Mouse (Mus musculus): Measurements from ENCODE around the gene Foxj1. TPM values are rescaled to one million over a fixed set of nuclear protein-coding genes. Genes with fewer than 3 reads are reported as not detected.
"Not testable (repeated sequence)": the region's sequence is repeated elsewhere in the genome, so short reads cannot be mapped to it uniquely, and the experiment has no call there.

Gene Foxj1
- 10.0 and 10.1 TPM in 2 replicates for polyA plus RNA-seq (2014; fragmentation: Nextera tagmentation; extraction: Ambion mirVana)

DNA sequence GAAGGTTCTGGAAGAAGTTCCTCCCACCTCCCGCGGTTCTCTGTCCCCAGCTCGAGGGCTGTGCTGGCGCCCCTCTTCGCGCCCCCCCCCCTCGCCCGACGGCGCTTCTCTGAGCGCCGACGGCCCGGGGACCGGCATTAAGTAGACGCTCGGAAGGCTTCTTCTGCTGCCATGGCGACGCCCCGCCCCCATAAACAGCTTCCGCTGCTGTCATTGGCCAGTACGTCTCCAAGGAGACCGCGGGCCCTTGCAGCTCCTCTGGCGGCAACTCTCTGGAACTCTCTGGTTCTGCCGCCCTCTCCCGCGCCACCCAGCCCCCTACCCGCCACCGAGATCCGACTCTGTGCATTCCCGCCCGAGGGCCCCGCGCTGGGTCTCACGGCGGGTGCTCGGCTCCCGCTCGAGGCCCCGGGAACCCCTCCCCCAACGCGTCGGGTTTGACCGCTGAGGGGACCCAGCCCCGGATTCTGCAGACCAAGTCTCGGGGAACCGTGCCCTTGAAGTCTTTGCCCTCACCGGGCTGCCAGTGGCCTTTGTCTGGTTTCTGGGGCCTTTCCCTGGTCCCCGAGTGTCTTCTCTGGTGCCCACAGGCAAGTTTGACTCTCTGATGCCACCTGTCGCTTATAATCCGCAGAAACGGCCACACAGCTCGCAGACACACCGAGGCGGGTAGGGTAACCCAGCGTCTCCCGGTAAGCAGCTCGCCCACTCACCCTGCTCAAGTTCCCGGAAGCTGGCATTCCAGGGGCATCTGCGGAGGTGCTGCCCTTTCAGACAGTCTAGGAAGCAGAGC is at the start of gene Foxj1:
TSS of gene Foxj1 (minus strand) at position 156 of the 793 bp plus-strand sequence.
- Histone ChIP-seq H3K9me3 (ENCODE audit: control insufficient read depth, low read length) (no peaks in the 10 kb centered on the region), H3K27ac (ENCODE audit: low read depth, low read length) (peak within 1 kb of the TSS; percentile 34; the same call in 1 of the 2 replicates), H3K36me3 (ENCODE audit: control insufficient read depth, insufficient read depth, low read length) (0 out of 2 replicates have a peak, but pooled peaks cover 2% of the 10 kb centered on the region), H3K27me3 (ENCODE audit: control insufficient read depth, insufficient read depth, low read length) (peaks cover 16% of the 10 kb centered on the region), H3K4me1 (replicated peaks; ENCODE audit: control insufficient read depth, insufficient read depth, low read length) (peaks cover 34% of the 10 kb centered on the region), H3K4me3 (ENCODE audit: low read depth, low read length) (peak within 1 kb of the TSS; percentile 40), H3K4me2 (replicated peaks; ENCODE audit: low read depth, low read length) (peak within 1 kb of the TSS; percentile 90), H3K9ac (ENCODE audit: low read depth, low read length) (peak within 1 kb of the TSS; percentile 59)
- DNase-seq (ENCODE audit: low spot score) (peak; percentile 99), ATAC-seq (ENCODE audit: low FRiP score) (peak; percentile 83)
- WGBS: under 1% methylated on average over 60 of the region's 61 CpGs

DNA sequence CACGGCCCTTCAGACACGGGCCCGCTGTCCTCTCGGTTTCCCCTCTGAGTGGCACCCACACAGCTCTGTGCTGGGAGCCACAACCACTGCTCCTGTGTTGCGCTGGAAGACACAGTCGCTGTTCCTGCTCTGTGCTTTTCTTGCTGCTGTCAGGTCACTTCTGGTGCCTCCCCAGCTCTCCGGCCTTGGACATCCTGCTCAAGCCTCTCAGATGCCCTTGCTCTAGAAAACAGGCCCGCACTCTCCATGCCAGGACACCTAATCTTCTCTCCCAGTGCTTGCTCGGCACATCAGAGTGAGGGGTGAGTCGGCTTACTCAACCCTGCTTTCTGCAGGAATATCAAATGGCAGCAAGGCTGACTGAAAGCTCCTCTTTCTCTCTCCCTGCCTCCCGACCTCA is 49.0 kb upstream of the Foxj1 start:
- ATAC-seq (ENCODE audit: low FRiP score): no peak
- Histone ChIP-seq H3K27me3 (ENCODE audit: control insufficient read depth, insufficient read depth, low read length) (no peaks in the 10 kb centered on the region), H3K9me3 (ENCODE audit: control insufficient read depth, low read length) (no peaks in the 10 kb centered on the region), H3K27ac (ENCODE audit: low read depth, low read length) (no peak overlapping the region), H3K4me2 (replicated peaks; ENCODE audit: low read depth, low read length) (no peak overlapping the region), H3K4me1 (replicated peaks; ENCODE audit: control insufficient read depth, insufficient read depth, low read length) (no peaks in the 10 kb centered on the region; the same call in 1 of the 2 replicates), H3K4me3 (ENCODE audit: low read depth, low read length) (no peak overlapping the region), H3K36me3 (ENCODE audit: control insufficient read depth, insufficient read depth, low read length) (no peaks in the 10 kb centered on the region), H3K9ac (ENCODE audit: low read depth, low read length) (no peak overlapping the region)
- WGBS: 84% methylated on average over 11 of the region's 11 CpGs
- DNase-seq (ENCODE audit: low spot score): no peak

GRCm38 (mm10) chr11:116383070-116383469 is 47.9 kb upstream of the Foxj1 start:
- H3K4me3 ChIP-seq (ENCODE audit: low read depth, low read length); H3K27ac ChIP-seq (ENCODE audit: low read depth, low read length); DNase-seq (ENCODE audit: low spot score); H3K4me2 ChIP-seq (replicated peaks; ENCODE audit: low read depth, low read length); H3K4me1 ChIP-seq (replicated peaks; ENCODE audit: control insufficient read depth, insufficient read depth, low read length); H3K9ac ChIP-seq (ENCODE audit: low read depth, low read length); H3K36me3 ChIP-seq (ENCODE audit: control insufficient read depth, insufficient read depth, low read length); H3K9me3 ChIP-seq (ENCODE audit: control insufficient read depth, low read length); ATAC-seq (ENCODE audit: low FRiP score); H3K27me3 ChIP-seq (ENCODE audit: control insufficient read depth, insufficient read depth, low read length): not testable (repeated sequence)
- 96% methylated on average over 5 of the region's 5 CpGs for WGBS

- Histone ChIP-seq H3K4me1 (replicated peaks; ENCODE audit: control insufficient read depth, insufficient read depth, low read length) (no peaks in the 10 kb centered on the region), H3K4me2 (replicated peaks; ENCODE audit: low read depth, low read length) (no peak overlapping the region), H3K4me3 (ENCODE audit: low read depth, low read length) (no peak overlapping the region), H3K9me3 (ENCODE audit: control insufficient read depth, low read length) (no peaks in the 10 kb centered on the region), H3K36me3 (ENCODE audit: control insufficient read depth, insufficient read depth, low read length) (no peaks in the 10 kb centered on the region), H3K9ac (ENCODE audit: low read depth, low read length) (no peak overlapping the region), H3K27ac (ENCODE audit: low read depth, low read length) (no peak overlapping the region), H3K27me3 (ENCODE audit: control insufficient read depth, insufficient read depth, low read length) (no peaks in the 10 kb centered on the region)
- ATAC-seq (ENCODE audit: low FRiP score) (no peak), DNase-seq (ENCODE audit: low spot score) (no peak)
- 89% methylated on average over 7 of the region's 7 CpGs for WGBS
These were observed 45.6 kb upstream of the Foxj1 start for GRCm38 (mm10) chr11:116380767-116381166.

GRCm38 (mm10) chr11:116379530-116379929 is 44.3 kb upstream of the Foxj1 start:
- Histone ChIP-seq H3K4me3 (ENCODE audit: low read depth, low read length) (no peak overlapping the region), H3K27ac (ENCODE audit: low read depth, low read length) (no peak overlapping the region), H3K36me3 (ENCODE audit: control insufficient read depth, insufficient read depth, low read length) (no peaks in the 10 kb centered on the region), H3K9ac (ENCODE audit: low read depth, low read length) (no peak overlapping the region), H3K4me2 (replicated peaks; ENCODE audit: low read depth, low read length) (no peak overlapping the region), H3K9me3 (ENCODE audit: control insufficient read depth, low read length) (no peaks in the 10 kb centered on the region), H3K27me3 (ENCODE audit: control insufficient read depth, insufficient read depth, low read length) (no peaks in the 10 kb centered on the region), H3K4me1 (replicated peaks; ENCODE audit: control insufficient read depth, insufficient read depth, low read length) (no peaks in the 10 kb centered on the region)
- DNase-seq (ENCODE audit: low spot score) (no peak), ATAC-seq (ENCODE audit: low FRiP score) (no peak)
- 90% methylated on average over 6 of the region's 6 CpGs for WGBS

DNA sequence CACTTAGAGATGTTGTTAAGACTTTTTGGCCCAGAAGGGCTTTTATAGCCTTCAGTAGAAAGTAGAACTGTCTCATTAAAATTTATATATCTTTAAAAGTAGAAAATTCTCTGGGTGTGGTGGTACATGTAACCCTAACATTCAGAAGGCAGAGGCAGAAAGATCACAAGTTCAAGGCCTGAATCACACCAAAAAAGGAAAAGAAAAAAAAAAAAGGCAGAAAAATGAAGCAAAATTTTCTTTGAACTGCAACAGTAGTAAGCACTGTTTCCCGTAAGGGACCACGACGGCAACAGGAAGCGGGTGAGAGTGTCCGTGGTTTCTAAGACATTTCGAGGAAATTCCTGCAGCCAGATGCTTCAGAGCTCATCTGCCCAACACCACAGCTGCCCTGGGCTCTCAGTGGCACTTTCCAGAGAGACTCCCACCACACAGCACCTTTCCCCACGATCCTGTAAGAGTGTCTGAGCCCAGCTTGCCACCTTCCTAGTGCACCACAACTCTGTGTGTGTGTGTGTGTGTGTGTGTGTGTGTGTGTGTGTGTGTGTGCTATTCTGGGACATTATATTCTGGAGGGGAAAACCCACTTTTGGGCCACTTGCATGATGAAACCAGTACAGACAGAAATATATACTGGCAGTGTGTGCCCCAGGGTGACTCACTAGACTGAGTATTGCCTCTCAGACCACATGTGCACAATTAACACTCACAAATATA is 41.9 kb upstream of the Foxj1 start:
- Histone ChIP-seq H3K4me1 (replicated peaks; ENCODE audit: control insufficient read depth, insufficient read depth, low read length) (no peaks in the 10 kb centered on the region), H3K4me3 (ENCODE audit: low read depth, low read length) (no peak overlapping the region), H3K27ac (ENCODE audit: low read depth, low read length) (no peak overlapping the region), H3K9me3 (ENCODE audit: control insufficient read depth, low read length) (no peaks in the 10 kb centered on the region), H3K9ac (ENCODE audit: low read depth, low read length) (no peak overlapping the region), H3K36me3 (ENCODE audit: control insufficient read depth, insufficient read depth, low read length) (no peaks in the 10 kb centered on the region), H3K27me3 (ENCODE audit: control insufficient read depth, insufficient read depth, low read length) (no peaks in the 10 kb centered on the region), H3K4me2 (replicated peaks; ENCODE audit: low read depth, low read length) (no peak overlapping the region)
- ATAC-seq (ENCODE audit: low FRiP score): no peak
- DNase-seq (ENCODE audit: low spot score): no peak
- 80% methylated on average over 7 of the region's 7 CpGs for whole genome bisulfite sequencing

GRCm38 (mm10) chr11:116371894-116372450 is 36.8 kb upstream of the Foxj1 start:
- Histone ChIP-seq H3K36me3 (ENCODE audit: control insufficient read depth, insufficient read depth, low read length) (no peaks in the 10 kb centered on the region), H3K27me3 (ENCODE audit: control insufficient read depth, insufficient read depth, low read length) (no peaks in the 10 kb centered on the region), H3K4me3 (ENCODE audit: low read depth, low read length) (no peak overlapping the region), H3K9ac (ENCODE audit: low read depth, low read length) (no peak overlapping the region), H3K27ac (ENCODE audit: low read depth, low read length) (no peak overlapping the region), H3K4me2 (replicated peaks; ENCODE audit: low read depth, low read length) (no peak overlapping the region), H3K4me1 (replicated peaks; ENCODE audit: control insufficient read depth, insufficient read depth, low read length) (no peaks in the 10 kb centered on the region), H3K9me3 (ENCODE audit: control insufficient read depth, low read length) (no peaks in the 10 kb centered on the region)
- no peak for ATAC-seq (ENCODE audit: low FRiP score)
- 92% methylated on average over 4 of the region's 4 CpGs for WGBS
- DNase-seq (ENCODE audit: low spot score): no peak

GRCm38 (mm10) chr11:116369633-116370032 is 34.4 kb upstream of the Foxj1 start:
- WGBS: 70% methylated on average over 5 of the region's 5 CpGs
- Histone ChIP-seq H3K27ac (ENCODE audit: low read depth, low read length) (no peak overlapping the region), H3K9ac (ENCODE audit: low read depth, low read length) (no peak overlapping the region), H3K4me3 (ENCODE audit: low read depth, low read length) (no peak overlapping the region), H3K36me3 (ENCODE audit: control insufficient read depth, insufficient read depth, low read length) (no peaks in the 10 kb centered on the region), H3K4me2 (replicated peaks; ENCODE audit: low read depth, low read length) (no peak overlapping the region), H3K27me3 (ENCODE audit: control insufficient read depth, insufficient read depth, low read length) (no peaks in the 10 kb centered on the region), H3K9me3 (ENCODE audit: control insufficient read depth, low read length) (no peaks in the 10 kb centered on the region), H3K4me1 (replicated peaks; ENCODE audit: control insufficient read depth, insufficient read depth, low read length) (no peaks in the 10 kb centered on the region)
- no peak for ATAC-seq (ENCODE audit: low FRiP score)
- no peak for DNase-seq (ENCODE audit: low spot score)
